16 mouse cellular contexts compared by ENCODE assay signal in the genomic region with DNA sequence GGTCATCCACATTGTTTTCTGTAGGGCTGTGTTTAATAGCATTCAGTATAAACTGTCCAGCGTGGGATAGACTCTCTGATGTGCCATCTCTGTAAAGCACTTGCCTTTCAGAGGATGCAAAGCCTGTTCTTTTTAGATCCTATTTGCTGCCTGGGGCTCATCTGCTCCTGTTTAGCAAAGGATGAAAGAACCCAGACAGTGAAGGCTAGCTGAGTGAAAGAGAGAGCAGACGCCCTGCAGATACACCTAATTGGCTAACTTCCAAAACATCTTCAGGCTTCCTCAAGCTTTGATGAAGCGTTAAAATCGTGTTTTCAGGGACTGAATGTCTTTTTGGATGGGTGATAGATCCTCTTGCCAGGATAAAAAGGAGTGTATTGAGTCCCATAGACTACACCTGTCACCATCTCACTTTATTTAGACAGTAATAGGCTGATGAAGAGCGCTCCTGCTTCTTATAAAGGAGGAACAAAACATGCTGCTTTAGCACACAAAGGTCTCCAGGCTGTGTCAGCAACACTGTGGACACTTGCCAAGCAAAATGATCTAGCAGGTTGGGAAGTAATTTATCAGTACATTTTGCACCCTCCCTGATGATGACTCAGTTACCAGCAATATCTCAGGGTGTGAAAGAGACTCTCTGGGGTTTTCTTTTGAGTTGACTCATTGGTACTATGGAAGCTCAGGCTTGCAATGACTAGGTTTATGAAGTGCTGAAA.
DNase-seq lines count a peak whose midpoint lies in the region; ATAC-seq and TF ChIP-seq lines count a peak whose summit lies in the region.
"Had no signal": no experiment of that assay in that cellular context is flagged by ENCODE, and none has a peak within 500 bp of the region (broad histone marks: within the 10 kb centered on the region; RNA-seq: fewer than 3 reads in every experiment).

No protein-coding gene starts in this region.

- no peaks in the 10 kb centered on the region for H3K36me3 ChIP-seq in embryonic facial prominence, embryonic 14.5 days (ENCODE audit: control insufficient read depth, insufficient read depth, low read length)
- no peaks in the 10 kb centered on the region for H3K36me3 ChIP-seq in embryonic facial prominence, embryonic 10.5 days (replicated peaks)
- H3K36me3 ChIP-seq in MEL (ENCODE audit: control insufficient read depth in 1 of 2, insufficient read depth in 2 of 2, low read length in 2 of 2): peaks cover 0 to 6% of the 10 kb centered on the region in 2 experiments; a peak in 1 of 4 replicates
- no peaks in the 10 kb centered on the region for H3K36me3 ChIP-seq in forebrain, embryonic 14.5 days (ENCODE audit: control insufficient read depth, insufficient read depth, low read length)
- no peaks in the 10 kb centered on the region for H3K36me3 ChIP-seq in midbrain, embryonic 12.5 days
- H3K36me3 ChIP-seq: heart, embryonic 12.5 days had no signal

- H3K4me2 ChIP-seq in embryonic facial prominence, embryonic 14.5 days (ENCODE audit: low read depth, low read length): no peak overlapping the region
- H3K4me2 ChIP-seq in forebrain, embryonic 14.5 days (ENCODE audit: low read length): no peak overlapping the region
- no peak overlapping the region for H3K4me2 ChIP-seq in midbrain, embryonic 12.5 days (replicated peaks)
- H3K4me2 ChIP-seq: heart, embryonic 12.5 days had no signal

- H3K4me3 ChIP-seq in embryonic facial prominence, embryonic 14.5 days (ENCODE audit: low read depth, low read length): no peak overlapping the region
- H3K4me3 ChIP-seq in embryonic facial prominence, embryonic 10.5 days: no peak overlapping the region
- 0 out of 4 replicates have a peak overlapping the region, but pooled peaks of 1 of the 2 experiments have one; percentile 12 for H3K4me3 ChIP-seq in MEL (ENCODE audit: control insufficient read depth in 1 of 2, insufficient read depth in 1 of 2, low read depth in 2 of 2, low read length in 2 of 2)
- no peak overlapping the region for H3K4me3 ChIP-seq in forebrain, embryonic 14.5 days (ENCODE audit: low read depth, low read length)
- H3K4me3 ChIP-seq in midbrain, embryonic 12.5 days: no peak overlapping the region
- H3K4me3 ChIP-seq: heart, embryonic 12.5 days; left cerebral cortex, adult 2 months; myocyte had no signal

- no peaks in the 10 kb centered on the region for H3K9me3 ChIP-seq in embryonic facial prominence, embryonic 14.5 days (ENCODE audit: control insufficient read depth, low read length)
- no peaks in the 10 kb centered on the region for H3K9me3 ChIP-seq in embryonic facial prominence, embryonic 10.5 days
- H3K9me3 ChIP-seq in MEL (replicated peaks; ENCODE audit: insufficient read depth, low read length): no peaks in the 10 kb centered on the region
- no peaks in the 10 kb centered on the region for H3K9me3 ChIP-seq in forebrain, embryonic 14.5 days (replicated peaks; ENCODE audit: control insufficient read depth, low read length)
- no peaks in the 10 kb centered on the region for H3K9me3 ChIP-seq in midbrain, embryonic 12.5 days
- H3K9me3 ChIP-seq: heart, embryonic 12.5 days had no signal

- TF ChIP-seq RAD21 in MEL (IDR thresholded peaks at IDR 0.05; ENCODE audit: low read depth, low read length): no peak

- WGBS in embryonic facial prominence, embryonic 14.5 days: 25% methylated on average over 5 of the region's 5 CpGs
- WGBS in embryonic facial prominence, embryonic 10.5 days: 30% methylated on average over 5 of the region's 5 CpGs
- 6% methylated on average over 5 of the region's 5 CpGs for WGBS in forebrain, embryonic 14.5 days
- 20% methylated on average over 5 of the region's 5 CpGs for WGBS in midbrain, embryonic 12.5 days

- peak; percentile 50; the same call in 1 of the 2 replicates for ATAC-seq in embryonic facial prominence, embryonic 14.5 days (ENCODE audit: low read depth)
- ATAC-seq in forebrain, embryonic 14.5 days: peak; percentile 78
- peak; percentile 74 for ATAC-seq in midbrain, embryonic 12.5 days (ENCODE audit: low FRiP score, low read depth)
- ATAC-seq: Patski had no signal

- TF ChIP-seq CTCF in MEL (IDR thresholded peaks at IDR 0.05 in 2 of 3, conservative IDR thresholded peaks at IDR 0.05 in 1 of 3; ENCODE audit: control insufficient read depth in 1 of 3, insufficient read depth in 1 of 3, low read depth in 2 of 3, low read length in 3 of 3, poor library complexity in 1 of 3, severe bottlenecking in 1 of 3): no peak

- H3K27me3 ChIP-seq in embryonic facial prominence, embryonic 14.5 days (replicated peaks; ENCODE audit: control insufficient read depth, insufficient read depth, low read length): no peaks in the 10 kb centered on the region
- no peaks in the 10 kb centered on the region for H3K27me3 ChIP-seq in embryonic facial prominence, embryonic 10.5 days (replicated peaks; ENCODE audit: low read depth, poor library complexity, severe bottlenecking)
- no peaks in the 10 kb centered on the region; a peak in 1 of 4 replicates for H3K27me3 ChIP-seq in MEL (ENCODE audit: control insufficient read depth in 1 of 2, insufficient read depth in 2 of 2, low read length in 2 of 2)
- no peaks in the 10 kb centered on the region for H3K27me3 ChIP-seq in forebrain, embryonic 14.5 days (replicated peaks; ENCODE audit: control insufficient read depth, insufficient read depth, low read length)
- peaks cover 2% of the 10 kb centered on the region; the same call in 1 of the 2 replicates for H3K27me3 ChIP-seq in midbrain, embryonic 12.5 days
- H3K27me3 ChIP-seq: heart, embryonic 12.5 days had no signal

- H3K4me1 ChIP-seq in embryonic facial prominence, embryonic 14.5 days (ENCODE audit: control insufficient read depth, insufficient read depth, low read length): no peaks in the 10 kb centered on the region
- H3K4me1 ChIP-seq in embryonic facial prominence, embryonic 10.5 days: no peaks in the 10 kb centered on the region
- H3K4me1 ChIP-seq in MEL (ENCODE audit: control insufficient read depth in 1 of 2, insufficient read depth in 2 of 2, low read length in 2 of 2): peaks cover 0 to 3% of the 10 kb centered on the region in 2 experiments; a peak in 2 of 4 replicates
- H3K4me1 ChIP-seq in forebrain, embryonic 14.5 days (ENCODE audit: control insufficient read depth, insufficient read depth, low read length): no peaks in the 10 kb centered on the region
- peaks cover 3% of the 10 kb centered on the region; the same call in 1 of the 2 replicates for H3K4me1 ChIP-seq in midbrain, embryonic 12.5 days
- H3K4me1 ChIP-seq: heart, embryonic 12.5 days had no signal

- no peak overlapping the region for H3K9ac ChIP-seq in embryonic facial prominence, embryonic 14.5 days (ENCODE audit: low read depth, low read length)
- no peak overlapping the region for H3K9ac ChIP-seq in MEL (ENCODE audit: control insufficient read depth, low read depth, low read length, poor library complexity, severe bottlenecking)
- H3K9ac ChIP-seq in forebrain, embryonic 14.5 days (ENCODE audit: low read length): no peak overlapping the region
- H3K9ac ChIP-seq in midbrain, embryonic 12.5 days (replicated peaks): no peak overlapping the region
- H3K9ac ChIP-seq: heart, embryonic 12.5 days had no signal

- peak; percentile 38 to 41; a peak in 2 of 4 replicates for TF ChIP-seq EP300 in MEL (IDR thresholded peaks at IDR 0.05; ENCODE audit: low read depth in 1 of 2, low read length in 2 of 2)

- H3K79me2 ChIP-seq in MEL (ENCODE audit: control insufficient read depth, insufficient read depth, low read length, poor library complexity): no peaks in the 10 kb centered on the region

- peak; percentile 44 for DNase-seq in embryonic facial prominence, embryonic 14.5 days (ENCODE audit: low spot score)
- no peak for DNase-seq in embryonic facial prominence, embryonic 10.5 days (ENCODE audit: low spot score)
- peak; percentile 84 for DNase-seq in MEL (ENCODE audit: low read depth, low spot score)
- peak; percentile 76 for DNase-seq in forebrain, embryonic 14.5 days (ENCODE audit: low spot score)
- DNase-seq in urinary bladder, postnatal 4 days (ENCODE audit: low spot score in 2 of 2): no peak
- DNase-seq in adrenal gland, postnatal 4 days (ENCODE audit: low spot score in 2 of 2): no peak
- no peak for DNase-seq in layer of hippocampus, postnatal 36 days
- DNase-seq: gastrocnemius, postnatal 10 days; liver; lung, postnatal 36 days had no signal

- no peak overlapping the region for H3K27ac ChIP-seq in embryonic facial prominence, embryonic 14.5 days (replicated peaks; ENCODE audit: low read depth, low read length)
- no peak overlapping the region for H3K27ac ChIP-seq in embryonic facial prominence, embryonic 10.5 days (replicated peaks)
- peak overlapping the region; percentile 21; the same call in 1 of the 2 replicates for H3K27ac ChIP-seq in MEL (ENCODE audit: control insufficient read depth, low read depth, low read length)
- H3K27ac ChIP-seq in forebrain, embryonic 14.5 days (ENCODE audit: low read depth, low read length): no peak overlapping the region
- no peak overlapping the region for H3K27ac ChIP-seq in midbrain, embryonic 12.5 days (replicated peaks)
- H3K27ac ChIP-seq: kidney, postnatal 0 days; left cerebral cortex, adult 2 months had no signal

- no peak for TF ChIP-seq POLR2A in MEL (IDR thresholded peaks at IDR 0.05; ENCODE audit: control insufficient read depth in 1 of 2, insufficient read depth in 1 of 2, low read depth in 1 of 2, low read length in 2 of 2, poor library complexity in 1 of 2)

TF ChIP-seq in MEL, 35 proteins besides CTCF, POLR2A, EP300 and RAD21:
- TF ChIP-seq SIN3A (IDR thresholded peaks at IDR 0.05; ENCODE audit: low read length): no peak; the same call in 1 of the 2 replicates
- 0 out of 2 replicates have a peak, but pooled peaks have one; percentile 23 for TF ChIP-seq GATA1 (IDR thresholded peaks at IDR 0.05; ENCODE audit: low read depth, low read length)
- no peak for TF ChIP-seq MAFK (IDR thresholded peaks at IDR 0.05; ENCODE audit: borderline replicate concordance, low read depth, low read length)
- no peak for TF ChIP-seq TAL1 (IDR thresholded peaks at IDR 0.05; ENCODE audit: low read length)
- TF ChIP-seq RCOR1 (IDR thresholded peaks at IDR 0.05; ENCODE audit: low read depth, low read length): peak; percentile 41; the same call in 1 of the 2 replicates
- TF ChIP-seq ETS1 (IDR thresholded peaks at IDR 0.05; ENCODE audit: low read depth, low read length): peak; percentile 82
- TF ChIP-seq NRF1 (IDR thresholded peaks at IDR 0.05; ENCODE audit: insufficient read depth, low read depth, low read length, poor library complexity, severe bottlenecking): no peak
- 0 out of 2 replicates have a peak, but pooled peaks have one; percentile 2 for TF ChIP-seq TCF12 (IDR thresholded peaks at IDR 0.05; ENCODE audit: low read depth, low read length)

Comparison
In these comparisons a context has a peak if more than half of its experiments do, and no peak if none do; other contexts are left out.
1. DNase-seq: peak in embryonic facial prominence, embryonic 14.5 days (single experiment), MEL (single experiment) and forebrain, embryonic 14.5 days (single experiment); none in embryonic facial prominence, embryonic 10.5 days (single experiment), urinary bladder, postnatal 4 days (0 of 2), adrenal gland, postnatal 4 days (0 of 2) and layer of hippocampus, postnatal 36 days (0 of 2).
2. Peak in every context shown above with its lines, with median percentiles within 50 percentile points of each other: ATAC-seq.